In genomic region chr4:139267335-139267734, GRCm38 (mm10) we compare ENCODE assay signal across 25 mouse cellular contexts. TPM values are rescaled to one million over a fixed set of nuclear protein-coding genes. Genes with fewer than 3 reads are reported as not detected.
A peak's percentile ranks its signal among the peaks of the same experiment; 100 is the strongest.
DNase-seq lines count a peak whose midpoint lies in the region; ATAC-seq and TF ChIP-seq lines count a peak whose summit lies in the region.
"Had no signal": no experiment of that assay in that cellular context is flagged by ENCODE, and none has a peak within 500 bp of the region (broad histone marks: within the 10 kb centered on the region; RNA-seq: fewer than 3 reads in every experiment).

No protein-coding gene starts in this region.

- H3K4me2 ChIP-seq in limb, embryonic 15.5 days = no peak overlapping the region
- H3K4me2 ChIP-seq: forebrain, embryonic 13.5 days; hindbrain, embryonic 15.5 days; lung, embryonic 14.5 days; midbrain, embryonic 15.5 days had no signal

- H3K9ac ChIP-seq in limb, embryonic 15.5 days = no peak overlapping the region
- H3K9ac ChIP-seq: forebrain, embryonic 13.5 days; hindbrain, embryonic 15.5 days; liver, embryonic 14.5 days; lung, embryonic 14.5 days; midbrain, embryonic 15.5 days had no signal

- no peak for ATAC-seq in limb, embryonic 15.5 days (ENCODE audit: insufficient number of reproducible peaks, low FRiP score, low TSS enrichment, low read depth)
- ATAC-seq: CD4-positive, CD25-positive, alpha-beta regulatory T cell, adult 4 months; forebrain, embryonic 13.5 days; midbrain, embryonic 15.5 days had no signal

- no peaks in the 10 kb centered on the region for H3K27me3 ChIP-seq in limb, embryonic 15.5 days
- H3K27me3 ChIP-seq: forebrain, embryonic 13.5 days; hindbrain, embryonic 15.5 days; midbrain, embryonic 15.5 days had no signal

- no peak overlapping the region for H3K4me3 ChIP-seq in layer of hippocampus, adult 2 months
- no peak overlapping the region for H3K4me3 ChIP-seq in limb, embryonic 15.5 days
- H3K4me3 ChIP-seq: erythroblast, embryonic 14.5 days; forebrain, embryonic 13.5 days; hindbrain, embryonic 15.5 days; midbrain, embryonic 15.5 days had no signal

- no peak for TF ChIP-seq CTCF in layer of hippocampus, adult 2 months (conservative IDR thresholded peaks at IDR 0.05)

- peaks cover 29% of the 10 kb centered on the region for H3K36me3 ChIP-seq in limb, embryonic 15.5 days
- H3K36me3 ChIP-seq: midbrain, embryonic 15.5 days had no signal

- peak overlapping the region; percentile 76; the same call in 1 of the 2 replicates for H3K27ac ChIP-seq in layer of hippocampus, adult 2 months
- H3K27ac ChIP-seq in limb, embryonic 15.5 days = peak overlapping the region; percentile 68
- H3K27ac ChIP-seq: forebrain, embryonic 13.5 days; hindbrain, embryonic 15.5 days; liver, embryonic 14.5 days; midbrain, embryonic 15.5 days had no signal

- WGBS in limb, embryonic 15.5 days = 43% methylated on average over 3 of the region's 3 CpGs

- peaks cover 65% of the 10 kb centered on the region for H3K4me1 ChIP-seq in limb, embryonic 15.5 days
- H3K4me1 ChIP-seq: forebrain, embryonic 13.5 days; midbrain, embryonic 15.5 days had no signal

- H3K9me3 ChIP-seq in limb, embryonic 15.5 days = no peaks in the 10 kb centered on the region
- H3K9me3 ChIP-seq: forebrain, embryonic 13.5 days; hindbrain, embryonic 15.5 days; midbrain, embryonic 15.5 days had no signal

- peak; percentile 66 for DNase-seq in embryo, embryonic 11 days
- no peak for DNase-seq in embryo, embryonic 9.5 days (ENCODE audit: extremely low spot score)
- no peak for DNase-seq in layer of hippocampus, adult 2 months (ENCODE audit: low spot score in 2 of 2)
- DNase-seq in layer of hippocampus, adult 18-20 months (ENCODE audit: low spot score in 2 of 2) = no peak
- peak; percentile 67 for DNase-seq in forelimb bud, embryonic 11.5 days (ENCODE audit: low read depth, low spot score)
- DNase-seq in lung, postnatal 4 days = no peak
- no peak for DNase-seq in B cell, adult 2 months
- DNase-seq: adrenal gland, postnatal 36 days; cerebellum, adult 9-10 months; gastrocnemius, postnatal 14 days; heart, adult 11 months; kidney, adult 9 months; kidney, postnatal 14 days; layer of hippocampus, adult 9-11 months; lung, embryonic 14.5 days; right cerebral cortex, postnatal 4 days; thymus, postnatal 25 days had no signal

RNA-seq across cellular contexts. Expression of gene Pqlc2, which starts 43.2 kb away (rescaled TPM):
- 10 to 100 TPM; 12.5 to 13.3 TPM for total RNA-seq in layer of hippocampus, adult 2 months (2021)
- total RNA-seq in layer of hippocampus, adult 18-20 months (2021) = 10 to 100 TPM; 12.9 to 14.2 TPM
- 16.7 and 18.2 TPM in 2 replicates for polyA plus RNA-seq in limb, embryonic 15.5 days (2015; fragmentation: Nextera tagmentation; extraction: Ambion mirVana)
- total RNA-seq: hematopoietic stem cell, adult 5-6 weeks had no signal

RNA-seq across cellular contexts. Expression of gene Akr7a5, which starts 43.2 kb away (rescaled TPM):
- 10 to 100 TPM; 31.6 to 32.9 TPM for total RNA-seq in layer of hippocampus, adult 2 months (2021)
- 10 to 100 TPM; 31.4 to 32.1 TPM for total RNA-seq in layer of hippocampus, adult 18-20 months (2021)
- polyA plus RNA-seq in limb, embryonic 15.5 days (2015; fragmentation: Nextera tagmentation; extraction: Ambion mirVana) = 82.9 and 85.8 TPM in 2 replicates

Comparison
In these comparisons a context has a peak if more than half of its experiments do, and no peak if none do; other contexts are left out.
1. DNase-seq: peak in embryo, embryonic 11 days (single experiment) and forelimb bud, embryonic 11.5 days (single experiment); none in embryo, embryonic 9.5 days (single experiment), layer of hippocampus, adult 2 months (0 of 2), layer of hippocampus, adult 18-20 months (0 of 2), lung, postnatal 4 days (0 of 2) and B cell, adult 2 months (0 of 2).